Mouse (Mus musculus) cerebellum, adult 2 months (tissue): ENCODE data around the gene Tfb1m. TPM values are rescaled to one million over a fixed set of nuclear protein-coding genes. Genes with fewer than 3 reads are reported as not detected.
A peak's percentile ranks its signal among the peaks of the same experiment; 100 is the strongest.

Experiments used
- DNase-seq, 2 experiments: peaks; one replicate each; pipeline ENCODE4 v3.0.0; 2021
- H3K27ac ChIP-seq: fragments of 200-500 bp; 2 replicates; pipeline ENCODE4 v1.5.1; 2012; ENCODE audit warnings: low read length, control low read depth, inconsistent platforms; ENCODE audit not compliant: insufficient read depth
- H3K27me3 ChIP-seq: fragments of 200-500 bp; 2 replicates; pipeline ENCODE4 v1.6.1; 2012; ENCODE audit warnings: inconsistent platforms, mild to moderate bottlenecking, low read length, moderate library complexity; ENCODE audit not compliant: control insufficient read depth, insufficient read depth
- H3K4me1 ChIP-seq: fragments of 200-500 bp; 2 replicates; pipeline ENCODE4 v1.6.1; 2011; ENCODE audit warnings: low read length; ENCODE audit not compliant: control insufficient read depth, insufficient read depth
- H3K4me3 ChIP-seq: fragments of 200-500 bp; replicated peaks from 2 replicates; pipeline ENCODE3; 2011; ENCODE audit warnings: mild to moderate bottlenecking, low read depth, low read length, control low read depth; ENCODE audit not compliant: insufficient read depth
- CTCF ChIP-seq: fragments of 200-500 bp; IDR thresholded peaks from 2 replicates; pipeline ENCODE4 v1.5.1; 2011; ENCODE audit warnings: low read depth, mild to moderate bottlenecking, control low read depth, low read length, moderate library complexity, borderline replicate concordance; ENCODE audit not compliant: insufficient read depth
- POLR2A ChIP-seq: fragments of 200-500 bp; IDR thresholded peaks from 2 replicates; pipeline ENCODE4 v1.6.1; 2011; ENCODE audit warnings: low read length, control low read depth, borderline replicate concordance; ENCODE audit not compliant: insufficient read depth
- WGBS: fragments of 180-500 bp; shearing (Covaris S2); methylation state at CpG from one replicate; pipeline ENCODE4 v1.1.7; 2018; 5-methylcytosine and 5-hydroxymethylcytosine counted together
- polyA plus RNA-seq: library from polyadenylated mRNA; depleted of rRNA; stranded (reverse); fragments of >200 nt; gene quantifications from 2 replicates; pipeline ENCODE4 v1.2.3, GENCODE M21; 2012

Tfb1m gene
- polyA plus RNA-seq, 1 experiment: 8.4 TPM

GRCm38 (mm10) chr17:3530549-3530948, 27.0 kb downstream of the Tfb1m start:
- WGBS: 70% methylated on average over 7 of the region's 7 CpGs
- TF ChIP-seq POLR2A (no peak), CTCF (no peak)

GRCm38 (mm10) chr17:3529523-3529922, 28.1 kb downstream of the Tfb1m start:
- no peak for DNase-seq
- Histone ChIP-seq H3K4me3 (no peak overlapping the region), H3K4me1 (no peaks in the 10 kb centered on the region), H3K27ac (no peak overlapping the region), H3K27me3 (no peaks in the 10 kb centered on the region)
- 68% methylated on average over 3 of the region's 3 CpGs for WGBS
- TF ChIP-seq POLR2A: no peak
- TF ChIP-seq CTCF: no peak

More at GRCm38 (mm10) chr17:3530549-3530948, 27.0 kb downstream of the Tfb1m start:
- H3K4me1 ChIP-seq: no peaks in the 10 kb centered on the region
- DNase-seq: no peak
- H3K27me3 ChIP-seq: no peaks in the 10 kb centered on the region
- no peak overlapping the region for H3K27ac ChIP-seq
- H3K4me3 ChIP-seq: no peak overlapping the region

GRCm38 (mm10) chr17:3527841-3528471, 29.6 kb downstream of the Tfb1m start:
- Histone ChIP-seq H3K27ac (no peak overlapping the region), H3K4me1 (no peaks in the 10 kb centered on the region), H3K27me3 (no peaks in the 10 kb centered on the region), H3K4me3 (no peak overlapping the region)
- WGBS: 61% methylated on average over 6 of the region's 6 CpGs
- no peak for TF ChIP-seq POLR2A
- TF ChIP-seq CTCF: no peak
- DNase-seq: no peak

GRCm38 (mm10) chr17:3520344-3520743, 37.2 kb downstream of the Tfb1m start:
- DNase-seq: no peak
- WGBS: 92% methylated on average over 5 of the region's 5 CpGs
- no peak overlapping the region for H3K27ac ChIP-seq
- no peaks in the 10 kb centered on the region for H3K27me3 ChIP-seq
- no peaks in the 10 kb centered on the region for H3K4me1 ChIP-seq
- H3K4me3 ChIP-seq: no peak overlapping the region
- TF ChIP-seq POLR2A (no peak), CTCF (no peak)

- Histone ChIP-seq H3K4me3 (no peak overlapping the region), H3K4me1 (no peaks in the 10 kb centered on the region), H3K27me3 (no peaks in the 10 kb centered on the region), H3K27ac (no peak overlapping the region)
- TF ChIP-seq POLR2A: no peak
- no peak for TF ChIP-seq CTCF
- DNase-seq: no peak
- WGBS: 59% methylated on average over 9 of the region's 9 CpGs
Measured at GRCm38 (mm10) chr17:3516406-3516805, 41.2 kb downstream of the Tfb1m start.

- H3K4me1 ChIP-seq: no peaks in the 10 kb centered on the region
- H3K4me3 ChIP-seq: no peak overlapping the region
- 87% methylated on average over 8 of the region's 8 CpGs for WGBS
- no peak for DNase-seq
- TF ChIP-seq POLR2A (no peak), CTCF (no peak)
- H3K27ac ChIP-seq: no peak overlapping the region
- H3K27me3 ChIP-seq: no peaks in the 10 kb centered on the region
Measured at GRCm38 (mm10) chr17:3515851-3516250, 41.7 kb downstream of the Tfb1m start.

- WGBS: 84% methylated on average over 5 of the region's 5 CpGs
- Histone ChIP-seq H3K4me1 (no peaks in the 10 kb centered on the region), H3K4me3 (no peak overlapping the region), H3K27ac (no peak overlapping the region), H3K27me3 (no peaks in the 10 kb centered on the region)
- DNase-seq: no peak
- TF ChIP-seq POLR2A (no peak), CTCF (no peak)
Measured at GRCm38 (mm10) chr17:3514316-3514715, 43.3 kb downstream of the Tfb1m start.

GRCm38 (mm10) chr17:3509841-3510240, 47.7 kb downstream of the Tfb1m start:
- H3K27ac ChIP-seq: no peak overlapping the region
- TF ChIP-seq POLR2A: no peak
- peak; percentile 92 for TF ChIP-seq CTCF
- WGBS: 11% methylated on average over 1 of the region's 1 CpGs
- no peaks in the 10 kb centered on the region for H3K4me1 ChIP-seq
- peak; percentile 56 for DNase-seq
- H3K4me3 ChIP-seq: no peak overlapping the region
- no peaks in the 10 kb centered on the region for H3K27me3 ChIP-seq
